Comparison of ENCODE assay signal across 28 mouse cellular contexts in genomic region chr17:84988514-84988913, GRCm38 (mm10). TPM values are rescaled to one million over a fixed set of nuclear protein-coding genes. Genes with fewer than 3 reads are reported as not detected.
DNase-seq lines count a peak whose midpoint lies in the region; ATAC-seq and TF ChIP-seq lines count a peak whose summit lies in the region.
"Had no signal": no experiment of that assay in that cellular context is flagged by ENCODE, and none has a peak within 500 bp of the region (broad histone marks: within the 10 kb centered on the region; RNA-seq: fewer than 3 reads in every experiment).

No protein-coding gene starts in this region.

- H3K27ac ChIP-seq in midbrain, embryonic 11.5 days (ENCODE audit: low read depth, low read length) = no peak overlapping the region
- no peak overlapping the region for H3K27ac ChIP-seq in midbrain, embryonic 10.5 days (replicated peaks)
- peak overlapping the region; percentile 41 for H3K27ac ChIP-seq in MEL (ENCODE audit: control insufficient read depth, low read depth, low read length)
- H3K27ac ChIP-seq: embryonic facial prominence, embryonic 10.5 days; embryonic facial prominence, embryonic 12.5 days; forebrain, embryonic 10.5 days; forebrain, embryonic 12.5 days had no signal

- intact Hi-C loops in heart, postnatal 14 days (cut with DNase I) = no loop called here

- H3K27me3 ChIP-seq in midbrain, embryonic 11.5 days (ENCODE audit: control insufficient read depth, insufficient read depth, low read length) = no peaks in the 10 kb centered on the region
- H3K27me3 ChIP-seq in midbrain, embryonic 10.5 days (ENCODE audit: low read depth, poor library complexity, severe bottlenecking) = no peaks in the 10 kb centered on the region
- no peaks in the 10 kb centered on the region for H3K27me3 ChIP-seq in MEL (ENCODE audit: control insufficient read depth in 1 of 2, insufficient read depth in 2 of 2, low read length in 2 of 2)
- H3K27me3 ChIP-seq: CH12.LX; embryonic facial prominence, embryonic 12.5 days; forebrain, embryonic 12.5 days; Patski had no signal

- no peaks in the 10 kb centered on the region for H3K36me3 ChIP-seq in midbrain, embryonic 11.5 days (ENCODE audit: control insufficient read depth, insufficient read depth, low read length)
- peaks cover 18% of the 10 kb centered on the region for H3K36me3 ChIP-seq in midbrain, embryonic 10.5 days
- H3K36me3 ChIP-seq in MEL (ENCODE audit: control insufficient read depth in 1 of 2, insufficient read depth in 2 of 2, low read length in 2 of 2) = peaks cover 0 to 31% of the 10 kb centered on the region in 2 experiments; a peak in 2 of 4 replicates
- H3K36me3 ChIP-seq: embryonic facial prominence, embryonic 12.5 days; forebrain, embryonic 12.5 days had no signal

- no peaks in the 10 kb centered on the region for H3K9me3 ChIP-seq in midbrain, embryonic 11.5 days (ENCODE audit: control insufficient read depth, low read length)
- no peaks in the 10 kb centered on the region for H3K9me3 ChIP-seq in midbrain, embryonic 10.5 days (replicated peaks)
- no peaks in the 10 kb centered on the region for H3K9me3 ChIP-seq in MEL (replicated peaks; ENCODE audit: insufficient read depth, low read length)
- H3K9me3 ChIP-seq: embryonic facial prominence, embryonic 10.5 days; embryonic facial prominence, embryonic 12.5 days; forebrain, embryonic 10.5 days; forebrain, embryonic 12.5 days; G1E had no signal

- H3K79me2 ChIP-seq in MEL (ENCODE audit: control insufficient read depth, insufficient read depth, low read length, poor library complexity) = peaks cover 48% of the 10 kb centered on the region; the same call in 1 of the 2 replicates

- peak; percentile 54 for DNase-seq in midbrain, embryonic 11.5 days (ENCODE audit: low spot score, missing footprints)
- DNase-seq in midbrain, embryonic 10.5 days (ENCODE audit: low spot score) = no peak
- DNase-seq in MEL (ENCODE audit: low read depth, low spot score) = peak; percentile 67
- DNase-seq in heart, postnatal 14 days = no peak
- DNase-seq: adrenal gland, adult 8-10 months; adrenal gland, postnatal 14 days; adrenal gland, postnatal 36 days; B cell, adult 2 months; cerebellum, adult 11 months; cerebellum, adult 18-20 months; cerebellum, adult 8-10 months; cerebellum, adult 9-11 months; cerebellum, postnatal 14 days; cerebellum, postnatal 36 days had no signal

- no peak for TF ChIP-seq POLR2A in MEL (IDR thresholded peaks at IDR 0.05; ENCODE audit: control insufficient read depth in 1 of 2, insufficient read depth in 1 of 2, low read depth in 1 of 2, low read length in 2 of 2, poor library complexity in 1 of 2)

- H3K4me1 ChIP-seq in midbrain, embryonic 11.5 days (ENCODE audit: control insufficient read depth, insufficient read depth, low read length) = 0 out of 2 replicates have a peak, but pooled peaks cover 2% of the 10 kb centered on the region
- peaks cover 6% of the 10 kb centered on the region; the same call in 1 of the 2 replicates for H3K4me1 ChIP-seq in midbrain, embryonic 10.5 days
- H3K4me1 ChIP-seq in MEL (ENCODE audit: control insufficient read depth in 1 of 2, insufficient read depth in 2 of 2, low read length in 2 of 2) = peaks cover 16 to 23% of the 10 kb centered on the region in 2 experiments

- peak; percentile 80 to 83 for TF ChIP-seq EP300 in MEL (IDR thresholded peaks at IDR 0.05; ENCODE audit: low read depth in 1 of 2, low read length in 2 of 2)

- H3K9ac ChIP-seq in midbrain, embryonic 11.5 days (ENCODE audit: low read length) = no peak overlapping the region
- no peak overlapping the region for H3K9ac ChIP-seq in MEL (ENCODE audit: control insufficient read depth, low read depth, low read length, poor library complexity, severe bottlenecking)
- H3K9ac ChIP-seq: embryonic facial prominence, embryonic 12.5 days; forebrain, embryonic 12.5 days had no signal

- TF ChIP-seq RAD21 in MEL (IDR thresholded peaks at IDR 0.05; ENCODE audit: low read depth, low read length) = no peak

- H3K4me2 ChIP-seq in midbrain, embryonic 11.5 days = no peak overlapping the region
- H3K4me2 ChIP-seq: embryonic facial prominence, embryonic 12.5 days; forebrain, embryonic 12.5 days had no signal

- no peak for TF ChIP-seq CTCF in MEL (IDR thresholded peaks at IDR 0.05 in 2 of 3, conservative IDR thresholded peaks at IDR 0.05 in 1 of 3; ENCODE audit: control insufficient read depth in 1 of 3, insufficient read depth in 1 of 3, low read depth in 2 of 3, low read length in 3 of 3, poor library complexity in 1 of 3, severe bottlenecking in 1 of 3)

- H3K4me3 ChIP-seq in midbrain, embryonic 11.5 days (ENCODE audit: low read depth, low read length) = no peak overlapping the region
- H3K4me3 ChIP-seq in midbrain, embryonic 10.5 days = no peak overlapping the region
- no peak overlapping the region for H3K4me3 ChIP-seq in MEL (ENCODE audit: control insufficient read depth in 1 of 2, insufficient read depth in 1 of 2, low read depth in 2 of 2, low read length in 2 of 2)
- H3K4me3 ChIP-seq: embryonic facial prominence, embryonic 10.5 days; embryonic facial prominence, embryonic 12.5 days; forebrain, embryonic 10.5 days; forebrain, embryonic 12.5 days had no signal

- ATAC-seq in midbrain, embryonic 11.5 days (ENCODE audit: low FRiP score) = no peak
- ATAC-seq in common myeloid progenitor, adult 5-6 weeks (replicated peaks; ENCODE audit: low read depth, poor library complexity, severe bottlenecking) = peak; percentile 80
- peak; percentile 68 for ATAC-seq in megakaryocyte-erythroid progenitor cell, adult 5-6 weeks (replicated peaks; ENCODE audit: low FRiP score, low TSS enrichment, poor library complexity, severe bottlenecking)
- no peak for ATAC-seq in erythroid progenitor cell, adult 5-6 weeks (replicated peaks; ENCODE audit: low FRiP score, poor library complexity, severe bottlenecking)
- ATAC-seq in cerebellum, adult (ENCODE audit: insufficient number of reproducible peaks, low FRiP score, low TSS enrichment) = no peak
- ATAC-seq: activated CD4-positive, CD25-positive, alpha-beta regulatory T cell, adult 4 months; CD4-positive, CD25-positive, alpha-beta regulatory T cell, adult 4 months; forebrain, embryonic 16.5 days; Patski had no signal

TF ChIP-seq in MEL, 35 proteins besides CTCF, POLR2A, EP300 and RAD21:
- TF ChIP-seq SIN3A (IDR thresholded peaks at IDR 0.05; ENCODE audit: low read length) = peak; percentile 28; the same call in 1 of the 2 replicates
- TF ChIP-seq GATA1 (IDR thresholded peaks at IDR 0.05; ENCODE audit: low read depth, low read length) = peak; percentile 80
- TF ChIP-seq RCOR1 (IDR thresholded peaks at IDR 0.05; ENCODE audit: low read depth, low read length) = peak; percentile 18; the same call in 1 of the 2 replicates
- peak; percentile 39; the same call in 1 of the 2 replicates for TF ChIP-seq ETS1 (IDR thresholded peaks at IDR 0.05; ENCODE audit: low read depth, low read length)
- no peak for TF ChIP-seq SMC3 (IDR thresholded peaks at IDR 0.05; ENCODE audit: low read depth, low read length)
- peak; percentile 72 for TF ChIP-seq TCF12 (IDR thresholded peaks at IDR 0.05; ENCODE audit: low read depth, low read length)
- TF ChIP-seq POLR2AphosphoS2 (IDR thresholded peaks at IDR 0.05; ENCODE audit: low read length) = no peak
- 0 out of 2 replicates have a peak, but pooled peaks have one; percentile 16 for TF ChIP-seq TAL1 (IDR thresholded peaks at IDR 0.05; ENCODE audit: low read length)

RNA-seq across cellular contexts. Expression of gene Ppm1b, which starts 32.0 kb away (rescaled TPM):
- polyA plus RNA-seq in midbrain, embryonic 11.5 days (2014; fragmentation: Nextera tagmentation; extraction: Ambion mirVana) = 99.3 and 102 TPM in 2 replicates
- polyA plus RNA-seq in midbrain, embryonic 10.5 days (2016; fragmentation: Nextera tagmentation; extraction: Ambion mirVana) = 58.0 and 67.2 TPM in 2 replicates
- total RNA-seq in MEL (2012; rRNA removed) = 45.7 and 48.6 TPM in 2 replicates
- 10 to 100 TPM in 1 of 2 experiments, not detected in 1; 51.6 TPM for polyA plus RNA-seq in MEL (2012; ENCODE audit: insufficient read depth in 1 of 2, insufficient read length in 2 of 2, low read depth in 1 of 2, low replicate concordance in 2 of 2, missing spikeins in 1 of 2)
- 57.1 and 62.8 TPM in 2 replicates for total RNA-seq in common myeloid progenitor, adult 5-6 weeks (2017)
- 62.9 and 73.2 TPM in 2 replicates for total RNA-seq in megakaryocyte-erythroid progenitor cell, adult 5-6 weeks (2014; fragmentation: Nextera tagmentation)
- 51.3 and 68.7 TPM in 2 replicates for total RNA-seq in megakaryocyte-erythroid progenitor cell, adult 5-6 weeks (2017)
- total RNA-seq in heart, postnatal 14 days (2021) = 10 to 100 TPM; 95.4 to 99.7 TPM
- 102 and 124 TPM in 2 replicates for total RNA-seq in erythroid progenitor cell, adult 5-6 weeks (2015; ENCODE audit: low replicate concordance)
- total RNA-seq in erythroid progenitor cell, adult 5-6 weeks (2017; ENCODE audit: low replicate concordance) = 107 and 145 TPM in 2 replicates

RNA-seq across cellular contexts. Expression of gene Slc3a1, which starts 39.7 kb away (rescaled TPM):
- polyA plus RNA-seq in midbrain, embryonic 11.5 days (2014; fragmentation: Nextera tagmentation; extraction: Ambion mirVana) = 0.17 and 0.34 TPM in 2 replicates
- polyA plus RNA-seq in midbrain, embryonic 10.5 days (2016; fragmentation: Nextera tagmentation; extraction: Ambion mirVana) = 0.23 and 0.40 TPM in 2 replicates
- 0.08 and 0.10 TPM in 2 replicates for total RNA-seq in MEL (2012; rRNA removed)
- under 1 TPM in 1 of 2 experiments, not detected in 1; 0.08 TPM for polyA plus RNA-seq in MEL (2012; ENCODE audit: insufficient read depth in 1 of 2, insufficient read length in 2 of 2, low read depth in 1 of 2, low replicate concordance in 2 of 2, missing spikeins in 1 of 2)
- total RNA-seq in common myeloid progenitor, adult 5-6 weeks (2017) = not detected in 2 replicates
- total RNA-seq in megakaryocyte-erythroid progenitor cell, adult 5-6 weeks (2014; fragmentation: Nextera tagmentation) = not detected in 2 replicates
- 1.1 TPM in 1 of 2 replicates, not detected in the other for total RNA-seq in megakaryocyte-erythroid progenitor cell, adult 5-6 weeks (2017)
- under 1 TPM; 0.17 to 0.20 TPM for total RNA-seq in heart, postnatal 14 days (2021)
- total RNA-seq in erythroid progenitor cell, adult 5-6 weeks (2015; ENCODE audit: low replicate concordance) = 5.8 TPM in 1 of 2 replicates, not detected in the other
- total RNA-seq in erythroid progenitor cell, adult 5-6 weeks (2017; ENCODE audit: low replicate concordance) = 0.77 TPM in 1 of 2 replicates, not detected in the other
- polyA plus RNA-seq: G1E had no signal

Comparison
In these comparisons a context has a peak if more than half of its experiments do, and no peak if none do; other contexts are left out.
1. DNase-seq: peak in midbrain, embryonic 11.5 days (single experiment) and MEL (single experiment); none in midbrain, embryonic 10.5 days (single experiment) and heart, postnatal 14 days (0 of 2).
2. ATAC-seq: peak in common myeloid progenitor, adult 5-6 weeks (single experiment) and megakaryocyte-erythroid progenitor cell, adult 5-6 weeks (single experiment); none in midbrain, embryonic 11.5 days (single experiment), erythroid progenitor cell, adult 5-6 weeks (single experiment) and cerebellum, adult (single experiment).